Mouse (Mus musculus) G1E (cell line): ENCODE results near the gene Fap. TPM values are rescaled to one million over a fixed set of nuclear protein-coding genes. Genes with fewer than 3 reads are reported as not detected.

Experiments used
- ATAC-seq: 2 replicates; pipeline ENCODE4 v1.8.0; 2016; ENCODE audit warnings: mild to moderate bottlenecking; ENCODE audit not compliant: insufficient number of reproducible peaks, poor library complexity, low FRiP score, severe bottlenecking; ENCODE audit errors: extremely low read depth
- DNase-seq: peaks from one replicate; pipeline ENCODE4 v3.0.0; 2012; ENCODE audit warnings: low spot score
- H3K27me3 ChIP-seq: 2 replicates; pipeline ENCODE4 v1.6.1; 2012; ENCODE audit warnings: mild to moderate bottlenecking, low read length, inconsistent platforms; ENCODE audit not compliant: insufficient read depth
- H3K36me3 ChIP-seq: replicated peaks from 2 replicates; pipeline ENCODE3; 2012; ENCODE audit warnings: mild to moderate bottlenecking, inconsistent platforms
- H3K4me1 ChIP-seq: 2 replicates; pipeline ENCODE4 v1.6.1; 2012; ENCODE audit warnings: low read depth, low read length, inconsistent platforms, mixed read lengths; ENCODE audit not compliant: insufficient read depth
- H3K4me3 ChIP-seq: 2 replicates; pipeline ENCODE4 v1.5.1; 2012; ENCODE audit warnings: low read depth, mild to moderate bottlenecking, inconsistent platforms, low read length, moderate library complexity, mixed read lengths
- H3K9me3 ChIP-seq: replicated peaks from 2 replicates; pipeline ENCODE4 v1.6.1; 2012; ENCODE audit warnings: inconsistent platforms
- CTCF ChIP-seq: IDR thresholded peaks from 2 replicates; pipeline ENCODE4 v1.5.1; 2012; ENCODE audit warnings: low read depth, low read length, inconsistent platforms, mixed read lengths
- GATA1 ChIP-seq: IDR thresholded peaks from 2 replicates; pipeline ENCODE4 v1.6.1; 2012; ENCODE audit warnings: borderline replicate concordance, low read length, inconsistent platforms, mixed read lengths
- GATA2 ChIP-seq: IDR thresholded peaks from 2 replicates; pipeline ENCODE4 v1.6.1; 2012; ENCODE audit warnings: low read depth, low read length, inconsistent platforms, borderline replicate concordance
- POLR2AphosphoS5 ChIP-seq: IDR thresholded peaks from 2 replicates; pipeline ENCODE4 v1.6.1; 2012; ENCODE audit warnings: low read depth, low read length, inconsistent platforms; ENCODE audit not compliant: insufficient replicate concordance
- TAL1 ChIP-seq: conservative IDR thresholded peaks from 2 replicates; pipeline ENCODE4 v1.6.1; 2012; ENCODE audit warnings: low read depth, low read length, inconsistent platforms, mixed read lengths
- polyA plus RNA-seq: library from polyadenylated mRNA; stranded (reverse); fragments of >175 nt; gene quantifications from 2 replicates; pipeline ENCODE4 v1.2.3, GENCODE M21; 2012
- total RNA-seq, 2 experiments: library from RNA; stranded (forward) in 1 of 2; stranded (reverse) in 1 of 2; fragments of 200-1000 nt in 1 of 2; fragments of >200 nt in 1 of 2; fragmentation: Nextera tagmentation in 1 of 2; gene quantifications; 2 replicates each; pipeline ENCODE4 v1.2.3; 2014 to 2017

The Fap gene
- total and polyA plus RNA-seq, 3 experiments = not detected

- ATAC-seq = no peak
- H3K36me3 ChIP-seq = no peaks in the 10 kb centered on the region
These were observed 75.1 kb downstream of the Fap start for GRCm38 (mm10) chr2:62498821-62499220.

DNA sequence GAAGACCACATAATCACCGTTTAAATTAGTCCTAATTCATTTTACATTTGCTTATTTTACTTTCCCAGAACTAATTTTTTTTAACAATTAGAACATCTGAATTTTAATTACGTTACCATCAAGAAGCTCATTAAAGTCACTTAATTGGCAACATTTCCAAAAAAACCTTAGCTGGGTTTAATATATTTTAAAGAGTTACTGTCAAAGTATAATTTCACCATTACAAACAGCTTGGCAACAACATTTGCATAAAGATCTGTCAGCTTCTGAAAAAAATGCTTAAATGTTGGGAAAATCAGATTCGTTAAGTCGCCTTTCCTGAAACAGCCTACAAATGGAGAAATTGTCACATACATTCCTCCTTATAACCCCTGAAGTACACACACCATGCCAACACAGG, 75.8 kb downstream of the Fap start:
- H3K36me3 ChIP-seq = no peaks in the 10 kb centered on the region
- no peak for ATAC-seq
- no peak for DNase-seq
- no peak overlapping the region for H3K4me3 ChIP-seq
- H3K4me1 ChIP-seq = peaks cover 4% of the 10 kb centered on the region; the same call in 1 of the 2 replicates
- no peak for TF ChIP-seq GATA2
- TF ChIP-seq GATA1 = no peak
- no peak for TF ChIP-seq CTCF
- TF ChIP-seq POLR2AphosphoS5 = no peak
- no peak for TF ChIP-seq TAL1
- H3K9me3 ChIP-seq = peaks cover 4% of the 10 kb centered on the region
- no peaks in the 10 kb centered on the region for H3K27me3 ChIP-seq

More at GRCm38 (mm10) chr2:62498821-62499220, 75.1 kb downstream of the Fap start:
- peaks cover 2% of the 10 kb centered on the region for H3K9me3 ChIP-seq
- no peak for DNase-seq
- no peak overlapping the region for H3K4me3 ChIP-seq
- no peak for TF ChIP-seq TAL1
- no peak for TF ChIP-seq GATA1
- no peak for TF ChIP-seq POLR2AphosphoS5
- TF ChIP-seq GATA2 = no peak
- no peak for TF ChIP-seq CTCF
- no peaks in the 10 kb centered on the region for H3K27me3 ChIP-seq
- peaks cover 4% of the 10 kb centered on the region; the same call in 1 of the 2 replicates for H3K4me1 ChIP-seq

DNA sequence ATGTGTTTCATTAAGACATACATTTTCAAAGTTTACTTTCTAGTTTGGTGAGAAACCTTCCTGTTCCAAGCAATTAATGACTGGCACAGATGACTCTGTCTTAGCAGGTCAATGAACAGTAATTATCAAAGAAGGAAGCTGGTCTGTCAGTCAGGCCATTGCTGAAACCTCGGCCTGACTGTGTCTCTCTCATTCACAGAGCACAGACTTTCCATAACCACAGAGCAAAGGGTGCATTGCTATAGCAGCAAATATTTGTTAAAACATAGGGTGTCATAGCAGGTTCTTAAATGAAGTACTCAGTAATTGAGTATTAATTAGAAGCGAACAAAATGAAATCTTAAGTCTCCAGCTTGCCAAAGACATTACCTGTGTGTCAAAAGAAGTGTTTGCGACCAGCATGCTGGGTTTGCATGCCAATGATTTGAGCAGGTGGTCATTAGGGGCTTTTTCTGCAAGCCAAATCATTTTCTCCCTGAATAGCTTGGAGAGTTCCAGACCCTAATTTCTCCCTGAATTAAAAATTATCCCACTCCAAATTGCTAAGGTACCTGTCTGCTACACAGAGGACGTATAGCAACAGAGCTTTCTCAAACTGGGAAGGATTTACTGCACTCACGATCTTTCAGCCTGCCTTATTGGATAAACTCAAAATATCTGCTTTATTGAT, 76.4 kb downstream of the Fap start:
- peaks cover 4% of the 10 kb centered on the region; the same call in 1 of the 2 replicates for H3K4me1 ChIP-seq
- TF ChIP-seq GATA2 (no peak), GATA1 (no peak), POLR2AphosphoS5 (no peak), TAL1 (no peak), CTCF (no peak)
- H3K4me3 ChIP-seq = no peak overlapping the region
- H3K36me3 ChIP-seq = no peaks in the 10 kb centered on the region
- ATAC-seq (no peak), DNase-seq (no peak)
- H3K9me3 ChIP-seq = peaks cover 4% of the 10 kb centered on the region
- no peaks in the 10 kb centered on the region for H3K27me3 ChIP-seq

GRCm38 (mm10) chr2:62495407-62495806, 78.5 kb downstream of the Fap start:
- Histone ChIP-seq H3K9me3 (peaks cover 4% of the 10 kb centered on the region), H3K27me3 (no peaks in the 10 kb centered on the region), H3K4me1 (peaks cover 4% of the 10 kb centered on the region; the same call in 1 of the 2 replicates), H3K4me3 (no peak overlapping the region), H3K36me3 (no peaks in the 10 kb centered on the region)
- no peak for DNase-seq
- no peak for TF ChIP-seq POLR2AphosphoS5
- no peak for TF ChIP-seq GATA1
- no peak for TF ChIP-seq TAL1
- TF ChIP-seq CTCF = no peak
- no peak for TF ChIP-seq GATA2
- no peak for ATAC-seq

- no peak for DNase-seq
- H3K27me3 ChIP-seq = no peaks in the 10 kb centered on the region
- TF ChIP-seq GATA1 (no peak), TAL1 (no peak), POLR2AphosphoS5 (no peak), CTCF (no peak), GATA2 (no peak)
- ATAC-seq = peak; percentile 34; the same call in 1 of the 2 replicates
- no peak overlapping the region for H3K4me3 ChIP-seq
- H3K9me3 ChIP-seq = peaks cover 4% of the 10 kb centered on the region
- peaks cover 8% of the 10 kb centered on the region for H3K4me1 ChIP-seq
- no peaks in the 10 kb centered on the region for H3K36me3 ChIP-seq
These were observed 84.0 kb downstream of the Fap start for GRCm38 (mm10) chr2:62489832-62490231.

- no peak for ATAC-seq
- H3K4me1 ChIP-seq = peaks cover 5% of the 10 kb centered on the region
These were observed 89.0 kb downstream of the Fap start for GRCm38 (mm10) chr2:62484906-62485305.

More at GRCm38 (mm10) chr2:62484906-62485305, 89.0 kb downstream of the Fap start:
- Histone ChIP-seq H3K4me3 (no peak overlapping the region), H3K27me3 (no peaks in the 10 kb centered on the region), H3K9me3 (no peaks in the 10 kb centered on the region), H3K36me3 (no peaks in the 10 kb centered on the region)
- DNase-seq = no peak
- no peak for TF ChIP-seq GATA1
- TF ChIP-seq CTCF = no peak
- TF ChIP-seq POLR2AphosphoS5 = no peak
- TF ChIP-seq GATA2 = no peak
- no peak for TF ChIP-seq TAL1
